Mouse (Mus musculus) embryo, embryonic 9.5 days (tissue): ENCODE results near the gene Stard3.

Source experiments
- DNase-seq: peaks from one replicate; pipeline ENCODE4 v3.0.0-alpha.2; 2017; ENCODE audit errors: extremely low spot score

Gene Stard3

DNA sequence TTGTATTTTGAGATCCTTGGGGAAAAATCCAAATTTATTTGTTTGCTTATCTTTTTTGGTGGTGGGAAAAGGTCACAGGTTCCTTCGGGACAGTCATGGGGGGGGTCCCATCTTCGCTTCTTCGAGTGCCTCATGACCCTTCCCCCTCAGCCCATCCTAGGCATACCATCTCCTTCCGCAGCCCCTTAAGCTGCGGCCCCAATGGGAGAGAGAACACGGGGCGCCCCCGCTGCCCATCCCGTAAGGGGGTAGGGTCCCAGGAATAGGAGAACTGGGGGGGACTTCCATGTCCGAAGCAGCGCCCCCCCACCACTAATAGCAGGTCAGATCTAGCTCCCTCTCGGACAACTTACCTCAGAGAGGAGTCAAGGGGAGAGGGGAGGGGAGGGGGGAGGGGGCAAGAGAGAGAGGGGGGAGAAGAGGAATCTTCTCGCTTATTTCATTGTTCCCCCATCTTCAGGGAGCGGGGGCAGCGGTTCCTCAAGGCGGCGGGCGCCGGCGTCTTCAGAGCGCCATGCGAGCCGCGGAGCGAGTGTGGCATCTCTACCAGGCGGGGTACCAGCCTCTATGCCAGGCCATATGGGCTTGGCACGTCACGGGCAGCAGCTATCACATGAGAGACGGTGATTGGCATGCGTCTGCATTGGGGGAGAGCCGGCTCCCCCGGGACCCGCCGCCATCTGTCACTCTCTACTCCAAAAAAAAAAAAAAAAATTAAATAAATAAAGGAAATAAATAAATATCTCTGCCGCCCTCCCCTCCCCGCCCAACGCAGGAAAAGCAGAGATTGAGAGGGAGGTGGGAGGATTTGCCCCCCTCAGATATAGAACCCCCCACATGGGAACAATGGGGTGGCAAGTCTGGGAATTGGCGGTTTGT lies 28.8 kb upstream of the Stard3 start, which contains the start of gene Neurod2:
Gene Neurod2, minus strand, starts transcription at position 568 of the 879 bp plus-strand sequence.
- DNase-seq: no peak

DNA sequence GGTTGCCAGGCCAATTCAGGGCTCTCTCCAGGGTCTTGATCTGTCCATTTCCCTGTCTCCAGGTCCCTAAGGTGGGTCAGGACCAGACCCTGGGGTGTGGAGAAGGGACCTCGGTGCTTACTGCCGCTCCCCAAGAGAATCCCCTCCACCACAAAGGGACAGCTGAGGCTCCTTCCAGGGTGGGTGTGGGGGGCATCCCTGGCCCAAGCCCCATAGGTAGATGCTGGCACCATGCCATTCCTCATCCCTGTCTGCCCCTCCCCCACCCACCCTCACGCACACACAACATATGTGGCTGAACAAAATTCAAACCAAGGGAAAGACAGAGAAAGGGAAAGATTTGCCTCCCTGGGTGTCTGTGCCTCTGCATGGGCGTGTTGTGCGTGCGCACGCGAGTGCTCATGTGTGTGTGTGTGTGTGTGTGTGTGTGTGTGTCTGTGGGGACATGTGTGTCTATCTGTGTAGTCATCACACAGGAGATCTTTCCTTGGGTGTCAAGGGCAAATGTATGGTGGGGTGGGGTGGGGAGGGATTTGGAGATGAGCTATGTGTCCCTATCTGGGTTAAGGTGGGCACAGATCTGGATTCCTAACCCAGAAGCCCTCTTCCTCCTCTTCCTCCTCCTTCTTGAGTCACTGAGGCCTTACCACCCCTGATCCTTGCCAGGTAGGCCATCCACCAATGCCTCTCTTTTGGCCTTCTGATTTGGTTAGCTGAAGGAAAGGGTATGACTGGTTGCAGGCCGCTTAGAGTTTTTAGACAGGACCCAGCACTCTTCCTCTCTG lies 28.0 kb upstream of the Stard3 start:
- no peak for DNase-seq

DNA sequence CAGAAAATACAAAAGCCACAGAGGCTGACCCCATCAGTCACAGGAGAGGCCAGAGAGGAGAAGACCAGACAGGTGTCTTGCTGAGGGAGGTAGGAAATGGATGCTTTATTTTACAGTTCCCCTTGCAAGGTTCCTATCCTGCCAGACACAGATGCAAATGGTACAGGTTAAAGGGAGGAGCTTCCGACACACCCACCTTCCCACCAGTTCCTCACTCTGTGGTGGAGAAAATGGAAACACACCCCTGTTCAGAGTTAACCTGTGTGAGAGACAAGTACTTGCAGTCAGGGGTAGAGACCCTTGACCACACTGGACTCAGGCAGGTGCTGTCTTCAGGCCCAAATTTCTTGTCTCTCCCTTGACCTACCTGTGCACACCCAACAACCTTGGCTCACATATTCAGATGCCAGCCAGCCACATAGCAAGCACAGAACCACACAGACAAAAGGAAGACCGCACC lies 27.4 kb upstream of the Stard3 start:
- DNase-seq: no peak

DNA sequence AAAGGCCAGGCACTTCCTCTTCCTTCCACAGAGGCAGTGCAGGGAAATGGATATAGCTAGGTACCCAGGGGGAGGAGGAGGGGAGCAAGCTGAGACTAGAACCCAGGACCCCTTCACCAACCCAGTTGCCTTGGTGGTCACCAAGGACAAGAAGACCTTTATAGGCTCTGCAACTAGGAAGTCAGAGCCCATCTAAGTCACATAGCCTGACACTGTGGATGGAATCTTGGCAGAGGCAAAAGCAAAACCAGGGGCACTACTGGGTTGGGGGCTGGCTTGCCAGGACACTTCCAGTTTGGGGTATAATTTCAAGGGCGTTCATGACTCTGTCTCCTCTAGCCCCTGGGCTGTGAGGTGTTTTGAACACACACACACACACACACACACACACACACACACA lies 26.8 kb upstream of the Stard3 start:
- DNase-seq: no peak

DNA sequence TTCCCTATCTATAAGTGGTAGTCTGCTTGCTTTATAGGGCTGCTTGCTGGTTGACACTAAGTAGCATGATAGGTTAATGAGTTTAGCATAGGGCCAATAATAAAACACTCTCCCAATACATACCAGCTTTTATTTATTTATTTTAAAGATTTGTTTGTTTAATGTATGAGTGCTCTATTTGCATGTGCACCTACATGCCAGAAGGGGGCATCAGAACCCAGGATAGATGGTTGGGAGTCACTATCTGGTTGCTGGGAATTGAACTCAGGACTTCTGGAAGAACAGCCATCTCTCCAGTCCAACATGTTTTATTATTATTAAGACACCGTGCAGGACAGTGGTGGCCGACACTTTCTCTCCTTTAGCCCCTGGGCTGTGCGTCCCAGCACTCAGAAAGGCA lies 26.0 kb upstream of the Stard3 start:
- no peak for DNase-seq

DNA sequence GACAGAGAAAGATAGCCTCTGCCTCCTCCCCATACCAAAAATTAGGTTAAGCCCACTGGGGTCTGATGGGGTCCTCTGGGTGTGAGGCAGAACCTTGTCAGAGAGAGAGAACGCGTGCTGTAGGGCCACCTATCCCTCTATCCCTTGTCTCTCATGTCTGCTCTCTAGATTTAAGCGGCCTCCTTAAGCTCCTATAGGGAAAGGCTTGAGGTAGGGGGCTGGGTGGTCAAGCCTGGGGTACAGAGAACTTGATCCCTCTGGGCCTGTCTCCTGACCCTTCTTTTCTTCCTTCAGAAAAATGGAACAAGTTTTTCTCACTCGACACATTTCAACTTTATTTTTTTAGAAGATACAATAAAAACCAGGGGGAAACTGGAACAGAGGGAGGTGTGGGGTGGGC lies 25.3 kb upstream of the Stard3 start:
- DNase-seq: no peak

DNA sequence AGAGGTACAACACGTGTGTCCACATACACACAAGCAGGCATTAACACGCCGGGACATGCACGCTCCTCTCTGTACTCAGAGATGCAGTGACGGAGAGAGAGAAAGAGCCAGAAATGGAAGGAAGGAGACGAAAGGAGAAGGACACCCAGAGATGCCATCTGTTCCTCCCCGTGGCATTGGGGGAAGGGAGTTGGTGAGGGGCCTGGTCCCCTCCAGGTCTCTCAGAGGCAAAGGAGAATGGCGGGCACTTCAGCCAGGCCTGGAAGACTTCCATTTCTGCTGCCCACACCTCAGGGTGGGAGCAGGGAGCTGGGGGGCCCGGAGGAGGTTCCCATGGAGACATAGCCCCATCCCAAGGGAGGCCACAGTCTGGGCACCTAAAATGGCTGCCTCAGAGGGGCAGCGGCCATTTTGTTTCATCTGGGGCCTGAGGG lies 24.9 kb upstream of the Stard3 start:
- no peak for DNase-seq

DNA sequence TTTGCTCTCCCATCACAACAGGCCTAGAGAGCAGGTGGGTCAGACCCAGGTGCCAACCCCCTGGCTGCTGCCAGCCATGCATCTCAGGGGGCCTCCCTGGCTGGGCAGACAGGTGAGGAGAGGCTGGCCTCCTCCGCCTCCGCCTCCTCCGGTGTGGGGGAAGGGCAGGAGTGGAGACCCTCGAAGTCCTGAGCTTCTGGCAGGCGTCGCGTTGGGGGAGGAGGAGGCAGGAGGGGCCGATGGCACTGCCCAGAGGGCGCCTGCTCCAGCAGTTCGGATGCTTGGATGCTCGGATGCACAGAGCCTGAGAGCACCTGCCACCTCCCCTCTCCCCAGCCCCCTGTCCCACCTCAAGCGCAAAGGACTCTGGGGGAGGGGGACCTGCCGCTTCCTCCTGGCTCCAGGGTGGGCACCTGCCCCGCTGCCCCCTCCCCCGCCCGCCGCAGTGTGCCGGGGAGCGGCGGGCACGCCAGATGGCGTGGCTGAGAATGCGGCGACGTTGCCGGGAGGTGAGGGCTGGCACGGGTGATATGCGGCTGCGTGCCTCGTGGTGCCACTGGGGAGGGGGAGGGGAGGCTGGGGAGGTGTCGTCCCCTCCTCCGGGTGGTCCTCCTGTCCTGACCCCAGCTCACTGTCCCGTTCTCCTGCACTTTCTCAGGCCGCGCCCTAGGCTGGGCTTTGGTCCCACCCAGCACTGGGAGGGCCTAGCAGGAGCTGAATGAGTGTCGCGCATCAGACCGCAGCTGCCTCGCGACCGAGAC lies 24.0 kb upstream of the Stard3 start:
- DNase-seq: no peak

DNA sequence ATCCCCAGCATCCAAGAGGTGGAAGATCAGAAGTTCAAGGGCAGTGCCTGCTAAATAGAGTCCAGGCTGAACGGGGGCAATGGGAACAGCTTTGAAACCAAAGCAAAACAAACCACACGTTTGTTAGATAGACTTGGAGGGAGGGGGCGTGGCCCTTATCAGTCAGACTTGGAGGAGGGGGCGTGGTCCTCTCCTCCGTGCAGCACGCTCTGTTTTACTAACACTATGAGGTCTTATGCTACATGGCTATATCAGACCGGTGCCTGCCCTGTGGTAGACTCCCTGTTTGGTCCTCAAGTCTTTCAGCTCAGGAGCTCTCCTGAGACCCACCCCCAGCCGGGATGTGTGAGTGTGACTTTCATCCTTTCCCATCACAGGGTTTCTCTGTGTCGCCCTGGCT lies 22.9 kb upstream of the Stard3 start:
- no peak for DNase-seq

DNA sequence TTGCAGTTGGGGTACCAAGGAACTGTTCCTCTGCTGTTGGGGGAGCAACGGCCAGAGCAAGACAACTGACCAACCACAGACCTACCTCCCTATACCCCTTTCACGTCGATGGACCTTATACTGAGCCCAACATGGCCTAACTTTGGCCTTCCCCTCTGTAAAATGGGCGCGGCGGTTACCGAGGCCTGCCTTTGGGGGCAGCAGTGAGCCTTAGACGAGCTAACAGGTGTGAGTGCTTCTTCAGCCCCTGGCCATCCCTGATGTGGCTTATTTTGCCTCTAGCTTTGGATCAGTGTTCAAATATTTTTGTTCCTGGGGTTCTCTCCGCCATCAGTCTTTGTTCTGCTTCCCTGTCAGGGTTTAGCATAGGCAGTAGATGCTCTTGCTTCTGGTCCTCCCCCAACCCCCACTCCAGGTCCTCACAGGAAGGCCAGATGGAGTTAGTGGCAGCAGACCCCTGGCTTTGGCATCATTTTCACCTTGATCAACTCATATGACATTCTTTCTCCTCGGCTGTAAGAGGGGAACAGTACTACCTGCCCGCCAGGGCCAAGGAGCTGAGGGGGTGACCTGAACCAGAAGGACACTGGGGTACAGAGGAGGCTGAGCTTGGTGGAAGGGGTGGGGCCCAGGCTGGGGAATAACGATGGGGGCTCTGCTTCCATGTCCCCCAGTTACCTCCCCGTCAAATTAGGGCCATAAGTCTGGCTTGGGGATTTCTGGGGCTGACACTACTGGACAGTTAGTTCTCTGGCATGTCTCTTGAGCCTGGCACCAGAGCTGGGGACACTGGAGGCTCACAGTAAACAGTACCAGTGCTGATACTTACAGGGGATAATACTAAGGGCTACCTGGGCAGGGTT lies 21.7 kb upstream of the Stard3 start:
- no peak for DNase-seq

DNA sequence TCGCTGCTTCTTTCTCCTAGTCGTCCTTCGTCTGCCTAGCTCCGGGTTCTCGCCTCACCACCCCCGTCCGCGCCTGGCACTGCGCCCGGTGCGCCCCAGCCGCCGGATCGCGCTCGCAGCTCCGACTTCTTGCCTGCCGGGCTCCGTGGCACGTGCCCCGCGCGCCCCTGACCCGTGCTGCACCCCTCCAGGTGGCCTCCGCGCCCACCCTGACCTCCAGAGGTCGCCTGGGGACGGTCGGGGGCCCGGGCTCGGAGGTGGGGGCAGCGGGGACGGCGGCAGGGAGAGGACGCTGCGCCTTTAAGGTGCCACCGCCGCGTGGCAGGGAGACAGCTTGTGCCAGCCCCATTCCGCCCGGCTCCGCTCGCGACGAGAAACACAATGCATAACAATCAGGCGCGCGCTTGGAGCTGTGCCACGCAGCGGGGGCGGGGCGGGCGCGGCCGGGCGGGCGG lies 19.6 kb upstream of the Stard3 start:
- DNase-seq: no peak

DNA sequence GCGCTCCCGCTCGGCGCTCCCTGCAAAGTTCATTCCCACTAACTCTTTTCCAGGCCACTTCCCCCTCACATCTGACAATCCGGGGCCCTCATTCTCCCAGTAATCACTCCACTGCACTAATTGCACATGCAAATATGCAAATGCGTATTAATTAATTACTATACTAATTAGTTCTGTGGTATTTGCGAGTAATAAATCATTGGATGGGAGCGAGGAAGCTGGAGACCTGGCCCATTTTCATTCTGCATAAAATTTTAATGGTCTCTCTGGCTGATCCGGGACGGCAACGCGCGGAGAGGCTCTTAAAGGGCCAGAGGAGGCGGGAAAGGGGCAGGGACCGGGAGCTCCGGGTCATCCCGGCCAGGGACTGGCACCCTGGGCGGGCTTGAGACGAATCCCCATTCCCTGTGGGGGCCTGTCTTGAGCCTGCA lies 19.1 kb upstream of the Stard3 start:
- DNase-seq: no peak

DNA sequence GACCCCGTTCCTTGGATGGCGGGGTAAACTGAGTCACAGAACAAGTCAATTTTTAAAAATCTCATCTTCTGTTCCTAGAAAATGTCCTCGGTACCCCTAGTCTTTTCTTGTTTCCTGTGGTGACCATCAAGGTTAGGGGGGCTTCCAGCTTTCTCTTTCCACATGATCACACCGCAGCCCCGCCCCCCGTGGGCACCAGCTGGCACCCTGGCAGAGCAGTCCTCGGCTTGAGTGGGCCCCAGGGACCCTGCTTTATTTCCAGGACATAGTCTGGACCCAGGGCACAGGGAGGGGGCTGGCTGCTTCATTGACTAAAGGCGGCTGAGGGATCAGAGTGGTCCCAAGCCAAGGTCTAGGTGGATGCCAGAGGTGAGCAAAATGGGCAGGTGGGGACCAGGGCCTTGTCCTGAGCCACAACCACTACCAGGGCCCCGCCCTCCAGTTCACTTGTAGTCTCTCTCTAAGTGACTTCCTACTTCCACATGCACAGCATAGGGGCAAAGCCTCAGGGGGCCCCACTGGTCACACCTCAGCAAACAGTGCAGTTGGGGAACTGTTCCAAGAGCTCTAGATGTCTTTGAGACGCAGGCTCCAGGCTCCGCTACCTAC lies 18.4 kb upstream of the Stard3 start:
- DNase-seq: no peak

DNA sequence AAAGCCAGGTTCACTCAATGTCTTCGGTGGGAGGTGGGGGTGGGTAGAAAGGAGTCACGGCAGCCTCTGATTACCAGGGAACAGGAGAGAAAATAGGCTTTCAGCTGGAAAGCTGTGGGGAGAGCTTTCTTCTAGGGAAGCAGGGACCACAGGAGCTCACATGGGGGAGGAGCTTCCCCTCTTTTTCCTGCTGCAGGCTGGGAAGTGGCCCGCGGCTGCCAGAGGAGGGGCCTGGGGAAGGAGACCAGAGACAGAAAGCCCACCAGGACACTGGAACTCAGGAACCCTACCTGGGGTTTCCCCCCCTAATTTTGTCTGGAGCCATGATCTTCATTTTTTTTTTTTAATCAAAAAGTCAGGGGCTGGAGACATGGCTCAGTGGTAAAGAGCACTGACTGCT lies 17.6 kb upstream of the Stard3 start:
- DNase-seq: no peak

DNA sequence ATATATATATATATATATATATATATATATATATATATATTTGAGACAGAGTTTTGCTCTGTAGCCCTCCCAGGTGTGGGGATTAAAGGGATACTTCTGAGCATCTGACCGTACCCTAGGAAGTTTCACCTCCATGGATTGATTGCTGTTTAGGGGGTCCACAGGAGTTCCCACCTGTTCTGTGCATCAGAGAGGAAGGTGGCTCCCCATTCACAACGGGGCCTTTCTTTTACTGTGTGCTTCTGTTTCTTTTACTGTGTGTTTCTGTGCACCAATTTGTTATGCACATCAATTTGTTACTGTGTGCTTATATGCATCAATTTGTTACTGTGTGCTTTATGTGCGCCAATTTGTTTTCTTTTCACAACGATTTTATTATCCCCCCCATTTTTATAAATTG lies 17.0 kb upstream of the Stard3 start:
- DNase-seq: no peak

DNA sequence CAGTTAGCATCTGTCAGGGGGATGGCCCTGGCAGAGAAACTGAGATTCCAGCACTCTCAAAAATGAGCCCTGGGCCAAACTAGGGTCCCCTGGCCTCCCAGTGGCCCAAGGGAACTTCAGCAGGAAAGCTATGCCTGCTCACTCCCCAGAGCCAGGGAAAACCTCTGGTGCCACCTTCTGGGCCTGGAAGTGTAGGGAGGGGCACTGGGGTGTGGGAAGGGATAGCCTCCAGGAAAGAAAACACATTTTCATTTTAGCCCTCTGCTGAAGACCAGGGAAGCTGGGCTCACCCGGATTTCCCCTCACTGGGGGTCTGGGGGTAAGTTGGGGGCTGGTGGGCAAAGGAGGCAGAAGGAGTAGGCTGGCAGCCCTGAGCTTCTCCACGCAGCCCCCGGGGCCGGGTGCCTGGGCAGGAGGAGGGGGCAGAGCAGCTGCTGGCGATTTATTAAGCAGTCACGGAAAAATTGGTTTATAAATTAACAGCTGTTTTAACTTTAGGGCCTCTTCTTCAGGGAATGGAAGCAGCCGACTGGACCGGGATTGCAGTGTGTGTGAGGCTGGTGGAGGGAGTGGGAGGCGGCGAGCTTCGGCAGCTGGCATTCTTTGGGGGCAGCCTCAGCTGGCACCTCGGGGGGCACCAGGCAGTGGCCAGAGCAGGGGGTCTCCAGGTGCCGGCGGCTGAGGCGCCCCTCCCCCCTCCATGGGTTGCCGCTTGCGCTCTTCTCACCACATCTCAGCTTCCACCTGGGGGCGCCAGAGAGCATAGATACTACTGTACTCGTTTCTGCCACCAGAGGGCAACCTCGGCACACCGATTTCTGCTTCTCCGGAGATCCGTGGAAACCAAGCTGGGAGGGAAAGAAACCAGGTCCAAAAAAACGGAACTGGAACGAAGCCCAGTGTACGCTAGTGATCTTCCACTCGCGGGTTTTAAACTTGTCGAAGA lies 15.9 kb upstream of the Stard3 start:
- DNase-seq: peak; percentile 93

DNA sequence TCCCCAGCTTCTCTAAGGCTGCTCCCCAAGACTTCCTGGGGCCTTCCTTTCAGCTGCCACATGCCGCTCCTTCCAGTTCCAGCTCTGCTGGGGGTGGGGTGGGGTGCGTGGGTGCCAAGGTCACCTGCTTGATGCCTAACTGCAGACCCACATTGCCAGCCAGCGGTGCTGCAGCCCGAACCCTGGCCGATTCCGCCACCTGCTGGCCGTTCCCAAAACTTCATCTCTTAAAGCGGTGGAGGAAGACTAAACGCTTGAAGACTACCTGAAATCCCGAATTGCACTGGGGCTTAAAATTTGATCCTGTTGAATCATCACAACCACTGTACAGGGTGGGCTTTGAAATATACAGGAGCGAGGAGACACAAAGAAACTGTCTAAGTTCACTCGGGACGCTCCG lies 12.9 kb upstream of the Stard3 start:
- peak; percentile 82 for DNase-seq

DNA sequence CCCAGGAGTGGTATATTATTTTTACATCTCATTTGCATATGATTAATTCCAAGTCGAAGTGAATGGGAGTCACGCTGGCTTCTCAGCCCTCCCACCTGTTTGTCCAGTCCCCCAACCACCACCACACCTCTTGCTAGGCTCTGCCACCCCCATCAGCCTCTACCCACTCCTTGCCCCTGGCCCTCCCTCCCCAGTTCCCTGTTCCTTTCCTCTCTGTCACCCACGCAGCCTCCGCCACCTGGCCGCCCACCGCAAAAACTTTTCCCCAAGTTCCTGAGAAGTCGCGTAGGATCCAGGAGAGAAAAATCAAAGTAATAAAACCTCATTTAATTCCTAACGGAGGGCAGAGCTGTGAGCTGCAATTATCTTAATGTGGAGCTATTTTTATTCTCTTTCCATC lies 12.0 kb upstream of the Stard3 start:
- DNase-seq: no peak

DNA sequence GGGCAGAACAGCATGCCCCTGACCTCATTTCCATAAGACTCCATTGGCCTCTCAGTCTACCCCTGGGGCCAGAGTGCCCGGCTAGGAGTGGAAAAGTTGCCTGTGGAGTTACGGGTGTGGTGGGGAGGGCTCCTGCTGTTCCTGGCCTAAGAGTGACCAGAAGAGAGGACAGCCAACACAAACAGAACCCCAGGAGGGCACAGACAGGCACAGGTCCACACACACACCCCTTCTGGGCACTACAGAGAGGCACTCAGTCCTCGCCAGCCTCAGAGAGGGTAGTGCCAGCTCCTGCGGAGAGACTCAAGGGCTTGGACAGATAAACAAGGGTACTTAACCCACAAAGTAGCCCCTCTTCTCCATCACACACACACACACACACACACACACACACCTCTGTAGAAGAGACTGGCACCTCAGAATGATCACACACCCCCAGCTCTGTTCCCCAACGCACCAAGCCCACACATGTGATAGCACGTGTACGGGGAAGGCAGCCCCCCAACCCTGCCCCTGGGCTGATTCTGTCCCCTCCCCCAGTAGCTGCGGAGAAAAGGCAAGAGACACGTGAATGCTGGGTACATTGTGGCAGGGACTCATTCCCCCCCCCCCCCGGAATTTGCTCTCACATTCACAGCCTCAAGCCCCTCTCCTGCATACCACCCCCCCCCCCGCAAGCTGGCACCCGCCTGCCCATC lies 10.6 kb upstream of the Stard3 start:
- DNase-seq: no peak
